Comparison of ENCODE assay signal across 10 mouse cellular contexts in the genomic region with DNA sequence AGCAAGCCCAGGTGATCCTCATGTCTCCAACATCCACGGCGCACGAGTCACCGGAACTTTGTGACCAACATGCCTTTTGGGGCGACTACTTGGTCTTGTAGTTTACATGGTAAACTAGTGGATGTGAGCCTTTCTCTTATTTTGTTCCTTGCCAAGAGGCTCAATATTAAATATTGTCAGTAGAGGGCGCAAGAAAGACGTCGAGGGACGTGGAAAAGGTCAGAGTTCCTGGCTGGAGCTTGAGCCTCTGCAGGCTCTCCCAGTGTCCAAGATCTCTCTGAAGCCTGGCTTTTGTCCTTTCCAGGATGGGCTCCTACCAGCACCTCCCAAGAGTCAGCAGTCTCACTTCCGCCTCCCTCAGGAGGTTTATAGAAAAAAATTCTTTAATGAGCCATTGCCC.
A peak's percentile ranks its signal among the peaks of the same experiment; 100 is the strongest.
DNase-seq lines count a peak whose midpoint lies in the region; TF ChIP-seq lines count a peak whose summit lies in the region.
"Had no signal": no experiment of that assay in that cellular context is flagged by ENCODE, and none has a peak within 500 bp of the region (broad histone marks: within the 10 kb centered on the region; RNA-seq: fewer than 3 reads in every experiment).

No protein-coding gene starts in this region.

- intact Hi-C loops in gastrocnemius, adult 2 months (cut with DNase I), result no loop called here
- intact Hi-C loops in gastrocnemius, postnatal 14 days (cut with DNase I; ENCODE audit: low total_unique reads), result no loop called here

- no peak overlapping the region for H3K27ac ChIP-seq in gastrocnemius, adult 2 months
- H3K27ac ChIP-seq: lung, embryonic 15.5 days had no signal

- no peak overlapping the region for H3K4me3 ChIP-seq in gastrocnemius, adult 2 months
- H3K4me3 ChIP-seq: lung, embryonic 15.5 days had no signal

- TF ChIP-seq CTCF in gastrocnemius, adult 2 months (IDR thresholded peaks at IDR 0.05), result peak; percentile 35; the same call in 1 of the 2 replicates

- no peak for DNase-seq in gastrocnemius, adult 2 months
- no peak for DNase-seq in gastrocnemius, postnatal 14 days
- peak; percentile 3 for DNase-seq in lung, postnatal 14 days
- DNase-seq in lung, adult 18-20 months, result no peak
- peak; percentile 82 for DNase-seq in embryo, embryonic 10.5 days (ENCODE audit: low spot score)
- DNase-seq in retina, embryonic 14.5 days (ENCODE audit: low spot score), result peak; percentile 69
- no peak for DNase-seq in frontal cortex, postnatal 14 days (ENCODE audit: low spot score in 2 of 2)
- no peak for DNase-seq in spleen, adult 12 weeks (ENCODE audit: low spot score)
- DNase-seq: right cerebral cortex, postnatal 25 days had no signal

Comparison
In these comparisons a context has a peak if more than half of its experiments do, and no peak if none do; other contexts are left out.
1. DNase-seq: peak in lung, postnatal 14 days (single experiment), embryo, embryonic 10.5 days (single experiment) and retina, embryonic 14.5 days (single experiment); none in gastrocnemius, adult 2 months (single experiment), gastrocnemius, postnatal 14 days (single experiment), lung, adult 18-20 months (0 of 2), frontal cortex, postnatal 14 days (0 of 2) and spleen, adult 12 weeks (single experiment).